Mouse (Mus musculus) left cerebral cortex, adult 11 months (tissue): Measurements from ENCODE around the gene Hmg20a.

Experiments used
- DNase-seq: peaks from one replicate; pipeline ENCODE4 v3.0.0; 2022; ENCODE audit warnings: low spot score

Gene Hmg20a

GRCm38 (mm10) chr9:56527951-56528350, 109.5 kb downstream of the Hmg20a start:
- DNase-seq: no peak

- DNase-seq: no peak
Observed at GRCm38 (mm10) chr9:56531991-56532390, 113.6 kb downstream of the Hmg20a start.

- no peak for DNase-seq
Observed at GRCm38 (mm10) chr9:56533916-56534315, 115.5 kb downstream of the Hmg20a start.

GRCm38 (mm10) chr9:56534727-56535126, 116.3 kb downstream of the Hmg20a start:
- no peak for DNase-seq

GRCm38 (mm10) chr9:56535361-56535760, 117.0 kb downstream of the Hmg20a start:
- DNase-seq: no peak

- no peak for DNase-seq
Observed at GRCm38 (mm10) chr9:56540051-56540450, 121.6 kb downstream of the Hmg20a start.

- DNase-seq: no peak
Observed at GRCm38 (mm10) chr9:56544687-56545475, 126.5 kb downstream of the Hmg20a start.
